Mouse (Mus musculus): ENCODE results near the gene A4galt.
A peak's percentile ranks its signal among the peaks of the same experiment; 100 is the strongest.
"Not testable (repeated sequence)": the region's sequence is repeated elsewhere in the genome, so short reads cannot be mapped to it uniquely, and the experiment has no call there.

The A4galt gene

DNA sequence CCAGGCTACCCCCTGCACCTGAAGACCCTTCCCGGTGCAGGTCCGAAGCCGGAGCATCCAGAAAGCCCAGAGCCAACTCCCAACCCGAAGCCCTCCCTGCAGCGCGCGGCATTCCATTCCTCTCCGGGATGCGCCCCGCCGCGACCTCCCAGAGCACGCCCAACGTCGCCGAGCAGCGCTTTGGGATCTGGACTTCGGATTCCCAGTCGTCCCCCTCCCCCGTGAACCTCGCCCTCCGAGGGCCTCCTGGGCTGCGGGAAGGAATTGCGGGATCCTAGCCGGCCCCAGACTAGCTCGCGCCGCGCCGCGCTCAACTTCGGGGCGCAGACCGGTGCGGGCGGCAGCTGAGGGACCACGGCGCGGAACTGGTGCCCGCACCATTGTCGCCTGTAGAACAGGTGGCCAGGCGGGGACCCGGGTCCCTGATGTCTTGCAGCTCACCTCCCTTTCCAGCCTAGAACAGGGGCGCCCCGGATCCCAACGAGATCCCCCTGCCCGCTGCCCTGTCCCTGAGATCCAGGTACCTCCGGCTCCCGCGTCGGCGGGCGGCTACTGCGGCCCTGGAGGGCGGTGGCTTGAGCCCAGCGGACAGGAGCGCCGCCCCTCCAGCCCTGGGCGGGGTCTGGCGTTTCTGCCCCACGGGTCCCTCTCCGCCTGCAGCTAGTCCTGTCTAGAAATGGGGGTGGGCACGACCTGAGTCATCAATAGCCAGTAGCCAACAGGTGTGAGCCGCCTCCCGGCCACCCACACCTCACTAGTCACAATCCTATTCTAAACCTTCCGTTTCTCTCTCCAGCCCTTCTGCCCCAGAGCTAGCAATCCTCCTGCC, at the start of gene A4galt:
TSS of gene A4galt (minus strand) at position 599 of the 829 bp plus-strand sequence.
- peak; percentile 35 for DNase-seq (ENCODE audit: low spot score)

DNA sequence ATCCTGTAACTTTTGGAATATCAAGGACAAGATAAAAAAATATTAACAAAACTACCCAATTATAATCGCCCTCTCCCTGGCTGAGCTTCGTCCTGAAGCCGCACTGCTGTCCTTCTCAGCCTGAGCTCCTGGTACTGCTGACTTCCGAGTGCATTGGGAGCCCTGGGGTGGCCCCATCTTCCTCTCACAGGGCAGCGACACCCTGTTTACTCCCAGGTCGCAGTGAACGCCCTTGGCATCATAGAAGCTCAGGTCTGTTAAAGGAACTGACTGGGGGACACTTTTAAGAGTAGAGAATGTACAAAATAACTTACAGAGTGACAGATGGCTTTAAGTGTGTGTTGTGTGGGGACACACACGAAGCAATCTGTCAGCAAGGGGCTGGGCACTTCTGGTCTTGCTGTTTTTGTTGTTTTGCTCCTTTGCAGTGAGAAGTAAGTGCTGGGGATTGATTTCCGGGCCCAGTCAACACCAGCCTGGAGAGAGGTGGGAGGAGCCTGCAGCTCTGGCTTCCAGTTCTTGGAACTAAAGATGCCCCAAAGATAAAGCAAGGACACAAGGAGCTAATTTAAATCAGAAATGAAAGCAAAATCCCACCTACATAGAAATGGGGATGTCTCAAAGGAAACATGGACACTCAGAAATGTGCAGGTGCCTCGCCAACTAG, 48.5 kb upstream of the A4galt start:
- DNase-seq (ENCODE audit: low spot score) = no peak

DNA sequence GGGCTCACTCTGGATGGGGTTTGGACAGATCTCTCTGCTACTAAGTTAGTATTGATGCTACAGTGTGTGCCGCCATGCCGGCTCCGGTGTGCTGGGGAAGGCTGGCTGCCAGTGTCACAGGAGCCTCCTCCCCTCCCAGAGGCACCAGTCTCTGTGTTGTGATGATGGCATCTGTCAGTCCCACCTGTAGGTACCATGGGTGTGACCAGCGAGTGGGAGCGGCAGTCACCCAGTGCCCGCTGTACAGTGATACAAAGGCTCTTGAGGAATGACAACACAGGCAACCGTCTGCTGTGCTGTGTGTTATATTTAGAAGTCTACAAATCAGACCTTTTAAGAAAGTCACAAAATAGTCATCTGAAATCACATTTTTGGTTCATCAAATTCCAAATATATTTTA, 47.9 kb upstream of the A4galt start:
- no peak for DNase-seq (ENCODE audit: low spot score)

DNA sequence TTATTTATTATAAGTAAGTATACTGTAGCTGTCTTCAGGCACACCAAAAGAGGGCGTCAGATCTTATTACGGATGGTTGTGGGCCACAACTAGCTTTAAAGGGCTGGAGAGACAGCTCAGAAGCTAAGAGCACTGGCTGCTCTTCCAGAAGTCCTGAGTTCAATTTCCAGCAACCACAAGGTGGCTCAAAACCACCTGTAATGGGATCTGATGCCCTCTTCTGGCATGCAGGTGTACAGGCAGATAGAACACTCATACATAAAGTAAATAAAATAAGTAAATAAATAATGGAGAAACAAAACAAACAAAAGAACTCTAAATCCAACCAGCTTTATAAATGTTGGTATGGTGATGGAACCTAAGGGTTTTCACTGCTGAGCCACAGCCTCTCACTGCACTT, 47.2 kb upstream of the A4galt start:
- DNase-seq (ENCODE audit: low spot score) = no peak

DNA sequence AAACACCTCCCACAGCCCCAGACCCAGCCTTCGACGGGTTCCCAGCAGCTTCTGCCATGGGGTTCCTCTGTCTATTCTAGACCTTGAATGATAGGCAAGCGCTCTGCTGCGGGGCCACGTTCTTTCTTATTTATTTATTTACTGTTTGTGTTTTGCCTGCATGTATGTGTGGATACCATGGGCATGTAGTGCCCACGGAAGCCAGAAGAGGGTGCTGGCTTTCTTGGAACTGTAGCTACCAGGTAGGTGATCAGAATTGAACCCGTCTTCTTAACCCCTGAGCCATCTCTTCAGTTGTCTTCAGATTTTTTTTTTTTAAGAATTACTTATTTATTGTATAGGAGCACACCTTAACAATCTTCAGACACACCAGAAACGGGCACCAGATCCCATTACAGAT, 46.7 kb upstream of the A4galt start:
- DNase-seq (ENCODE audit: low spot score) = no peak

DNA sequence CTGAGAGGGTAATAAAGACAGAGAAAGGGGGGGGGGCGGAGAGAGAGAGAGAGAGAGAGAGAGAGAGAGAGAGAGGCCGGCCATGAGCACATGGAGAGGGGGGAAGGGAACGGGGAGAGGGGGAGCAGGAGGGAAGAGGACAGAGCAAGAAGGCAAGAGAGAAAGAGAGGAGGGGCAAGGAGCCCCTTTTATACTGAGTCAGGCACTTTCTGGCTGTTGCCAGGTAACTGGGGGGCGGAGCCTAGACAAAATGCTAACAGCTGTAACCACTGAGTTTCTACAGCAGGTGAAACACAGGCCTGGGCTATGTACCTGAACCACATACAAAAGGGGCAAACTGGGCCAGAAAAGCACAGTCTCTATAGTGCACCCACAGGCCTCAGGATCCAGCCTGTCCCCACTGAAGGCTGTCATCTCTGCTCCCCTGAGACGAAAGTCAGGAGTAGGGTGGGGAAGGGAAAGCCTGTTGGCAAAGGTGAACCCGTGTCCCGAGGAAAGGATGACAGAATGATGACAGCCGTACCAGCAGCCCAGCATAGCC, 45.3 kb upstream of the A4galt start:
- no peak for DNase-seq (ENCODE audit: low spot score)

DNA sequence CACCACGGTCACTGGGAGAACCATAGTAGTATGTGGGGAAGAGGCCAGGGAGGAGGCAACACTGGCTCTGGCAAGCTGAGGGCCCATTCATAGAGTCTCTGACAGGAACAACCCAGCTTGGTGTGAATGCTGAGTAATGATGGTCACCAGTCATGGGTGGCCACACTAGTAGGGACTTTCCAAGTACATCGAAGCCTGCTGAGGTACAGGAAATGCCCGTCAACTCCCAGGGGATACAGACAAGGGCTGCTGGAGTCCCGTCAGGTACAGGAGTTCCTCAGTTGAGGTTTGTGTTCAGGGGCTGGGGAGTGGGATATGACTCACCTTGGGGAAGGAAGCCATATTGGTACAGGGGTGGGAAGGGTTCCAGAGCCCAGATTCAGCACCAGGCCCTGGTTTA, 44.5 kb upstream of the A4galt start:
- DNase-seq (ENCODE audit: low spot score) = no peak

DNA sequence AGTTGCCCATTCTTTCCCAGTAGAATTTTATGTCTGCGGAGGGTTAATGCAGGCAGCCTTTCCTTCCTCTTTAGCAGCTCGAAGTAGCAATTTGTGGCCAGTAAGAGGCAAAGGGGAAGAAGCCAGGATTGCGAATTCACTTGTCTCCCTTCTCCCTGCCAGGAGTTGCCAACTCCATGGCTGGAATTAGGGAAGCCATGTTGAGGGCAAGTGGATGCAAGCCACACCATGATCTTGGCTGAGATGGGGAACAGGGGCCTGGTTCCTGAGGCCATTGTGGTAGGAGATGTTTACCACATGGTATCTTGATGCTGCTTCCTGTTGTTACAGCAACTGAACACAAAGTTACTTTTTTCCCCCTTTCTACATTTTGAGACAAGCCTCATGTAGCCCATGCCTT, 43.4 kb upstream of the A4galt start:
- DNase-seq (ENCODE audit: low spot score) = no peak

DNA sequence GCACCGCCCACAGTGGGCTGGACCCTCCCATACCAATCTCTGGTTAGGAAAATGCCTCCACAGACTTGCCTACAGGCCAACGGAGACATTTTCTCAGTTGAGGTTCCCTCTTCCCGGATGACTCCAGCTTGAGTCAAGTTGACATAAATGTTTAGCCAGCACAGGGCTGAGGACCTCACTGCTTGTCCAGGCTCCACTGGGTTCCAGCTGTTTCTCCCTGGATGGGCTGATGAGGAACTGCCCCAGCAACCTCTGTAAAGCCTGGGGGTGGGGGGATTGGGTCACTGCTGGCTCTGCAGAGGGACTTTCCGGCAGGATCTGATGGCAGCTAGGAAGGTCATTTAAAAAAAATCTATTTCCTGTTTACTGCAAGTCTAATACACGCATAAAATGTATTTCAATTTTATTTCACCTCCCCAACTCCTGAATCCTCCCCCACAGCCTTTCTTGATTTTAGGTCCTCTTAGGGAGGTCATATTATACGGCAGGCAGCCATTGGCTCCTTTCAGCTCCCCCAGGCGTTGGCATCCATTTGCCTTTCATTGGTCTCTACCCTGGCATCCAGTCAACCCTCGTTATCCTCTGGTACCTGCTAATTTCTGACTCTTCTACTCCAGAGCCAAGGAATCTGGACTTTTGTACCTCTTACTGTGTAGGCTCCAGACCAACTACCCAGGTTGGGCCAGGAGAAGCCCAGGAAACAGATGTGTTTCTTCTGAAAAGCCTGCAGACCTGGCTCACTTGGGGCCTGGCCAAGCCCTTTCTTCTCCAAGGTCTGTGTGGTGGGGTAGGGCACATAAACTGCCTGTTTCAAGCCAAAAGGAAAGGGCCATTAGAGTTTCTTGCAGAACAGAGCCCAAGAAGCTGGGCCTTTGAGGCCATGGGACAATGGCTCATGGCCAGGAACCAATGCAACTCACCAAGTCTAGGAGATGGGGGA, 42.4 kb upstream of the A4galt start:
- DNase-seq (ENCODE audit: low spot score) = peak; percentile 40

DNA sequence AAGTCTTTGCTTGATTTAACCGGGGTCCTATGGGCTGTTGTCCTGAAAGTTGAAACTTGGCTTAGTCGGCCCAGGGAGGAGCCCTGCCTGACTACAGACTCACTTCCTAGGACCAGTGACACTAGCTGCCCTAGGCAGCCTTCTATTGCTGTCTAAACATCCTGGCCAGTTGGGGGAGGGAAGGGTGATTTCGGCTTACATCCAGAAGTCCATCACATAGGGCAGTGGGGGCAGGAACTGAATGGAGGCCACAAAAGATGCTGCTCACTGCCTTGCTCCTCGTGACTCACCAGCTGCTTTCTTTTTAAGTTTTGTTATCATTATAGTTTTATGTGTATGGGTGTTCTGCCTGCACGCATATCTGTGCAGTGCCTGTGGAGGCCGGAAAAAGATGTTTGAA, 41.6 kb upstream of the A4galt start:
- DNase-seq (ENCODE audit: low spot score) = no peak

DNA sequence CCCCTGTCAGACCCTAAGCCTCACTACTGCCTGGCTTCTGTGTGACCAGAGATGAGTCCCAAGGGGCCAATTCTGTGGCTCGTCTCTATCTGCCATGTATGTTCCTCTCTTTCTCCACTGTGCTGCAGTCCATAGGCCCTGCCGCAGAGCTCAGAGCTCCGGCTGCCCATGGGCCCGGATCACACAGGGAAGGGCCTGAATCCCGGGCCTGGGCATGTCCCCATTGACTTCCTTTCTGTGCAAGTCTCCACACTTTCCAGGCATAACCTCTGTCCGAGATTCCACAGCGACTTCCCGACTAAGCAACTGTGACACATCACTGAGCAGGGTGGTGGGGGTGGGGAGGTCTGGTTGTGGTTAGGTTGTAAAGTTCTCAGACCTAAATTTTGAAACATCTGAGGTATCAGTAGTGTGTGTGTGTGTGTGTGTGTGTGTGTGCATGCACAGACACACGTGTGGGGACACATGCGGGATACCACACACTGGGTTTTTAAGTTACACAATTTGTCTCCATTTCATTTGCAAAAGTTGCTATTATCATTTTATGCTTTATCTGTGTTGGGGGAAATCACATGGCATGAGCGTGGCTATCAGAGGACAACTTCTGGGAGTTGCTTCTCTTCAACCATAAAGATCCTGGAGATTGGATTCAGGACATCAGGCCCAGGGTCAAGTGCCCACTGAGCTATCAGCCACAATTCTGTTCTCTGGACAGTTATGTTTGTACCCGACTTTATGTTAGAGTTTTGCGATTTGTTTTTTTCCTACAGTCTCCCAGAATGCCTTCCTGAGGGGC, 40.9 kb upstream of the A4galt start:
- DNase-seq (ENCODE audit: low spot score) = no peak

DNA sequence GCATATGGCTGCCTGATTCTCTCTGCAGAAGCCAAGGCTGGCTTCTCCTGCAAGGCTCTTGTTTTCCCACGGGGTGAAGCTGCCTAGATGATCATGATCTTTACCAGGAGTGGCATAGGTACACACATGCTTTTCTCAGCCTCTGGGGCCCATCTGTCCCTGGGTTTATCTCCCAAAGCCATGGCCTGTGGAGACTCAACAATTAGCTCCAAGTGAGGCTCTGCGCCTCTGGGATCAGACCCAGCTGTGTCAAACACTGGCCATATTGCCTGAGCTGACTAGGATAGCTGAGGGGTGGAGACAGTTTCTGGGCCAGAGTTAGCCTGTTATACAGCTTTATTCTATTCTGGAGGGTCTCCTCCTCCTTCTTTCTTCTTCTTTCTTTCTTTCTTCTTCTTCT, 39.3 kb upstream of the A4galt start:
- DNase-seq (ENCODE audit: low spot score) = no peak

DNA sequence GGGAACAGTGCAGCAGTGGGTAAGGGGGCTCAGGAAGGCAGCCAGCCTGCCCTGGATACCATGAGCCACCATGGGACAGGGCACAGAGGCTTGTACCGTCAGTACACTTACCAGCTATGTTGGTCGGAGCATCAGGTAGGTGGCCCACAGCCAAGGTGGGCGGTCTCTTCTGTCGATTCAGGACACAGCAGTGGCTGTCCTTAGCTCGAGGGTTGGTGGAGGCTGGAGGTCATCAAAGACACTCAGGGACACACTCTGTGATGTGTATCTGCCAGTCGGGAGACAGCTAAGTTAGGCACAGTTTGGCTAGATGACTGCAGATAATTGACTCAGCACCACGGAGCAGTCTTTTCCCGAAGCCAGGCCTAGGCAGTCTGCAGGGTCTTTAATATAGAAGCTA, 33.3 kb upstream of the A4galt start:
- no peak for DNase-seq (ENCODE audit: low spot score)

DNA sequence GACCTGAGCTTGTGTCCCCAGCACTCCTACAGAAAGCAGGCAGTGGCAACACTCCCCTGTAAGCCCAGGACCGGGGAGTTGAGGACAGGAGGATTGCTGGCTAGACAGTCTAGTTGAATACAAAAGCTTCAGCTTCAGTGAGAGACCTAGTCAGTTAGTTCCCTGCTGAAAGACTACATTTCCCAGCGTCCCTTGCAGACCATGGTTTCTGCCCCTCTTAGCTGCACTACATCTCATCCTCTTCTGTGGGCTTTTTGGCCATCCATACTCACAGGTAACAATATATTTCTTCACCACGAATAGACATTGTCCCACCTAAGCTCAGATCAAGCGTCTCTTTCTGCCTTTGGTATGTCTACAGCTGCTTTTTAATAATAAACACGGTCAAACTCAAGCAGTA, 30.8 kb upstream of the A4galt start:
- no peak for DNase-seq (ENCODE audit: low spot score)

DNA sequence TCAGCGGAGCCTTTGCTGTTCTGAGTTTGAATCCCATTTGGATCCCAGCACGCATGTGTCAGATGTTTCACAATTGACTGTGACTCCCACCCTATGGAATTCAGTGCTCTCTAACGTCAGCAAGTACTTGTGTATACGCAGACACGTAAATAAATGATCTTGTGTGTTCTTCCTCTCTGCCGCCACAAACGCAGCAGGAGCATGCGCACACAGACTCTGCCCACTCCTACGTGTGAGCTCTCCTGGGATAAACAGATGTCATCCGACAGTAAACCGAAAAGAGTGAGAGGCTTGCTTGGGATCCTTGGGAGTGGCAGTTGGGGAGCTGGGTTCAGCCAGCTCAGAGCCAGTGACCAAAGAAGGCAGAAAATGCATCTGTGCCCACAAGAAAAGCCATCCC, 29.7 kb upstream of the A4galt start:
- no peak for DNase-seq (ENCODE audit: low spot score)

DNA sequence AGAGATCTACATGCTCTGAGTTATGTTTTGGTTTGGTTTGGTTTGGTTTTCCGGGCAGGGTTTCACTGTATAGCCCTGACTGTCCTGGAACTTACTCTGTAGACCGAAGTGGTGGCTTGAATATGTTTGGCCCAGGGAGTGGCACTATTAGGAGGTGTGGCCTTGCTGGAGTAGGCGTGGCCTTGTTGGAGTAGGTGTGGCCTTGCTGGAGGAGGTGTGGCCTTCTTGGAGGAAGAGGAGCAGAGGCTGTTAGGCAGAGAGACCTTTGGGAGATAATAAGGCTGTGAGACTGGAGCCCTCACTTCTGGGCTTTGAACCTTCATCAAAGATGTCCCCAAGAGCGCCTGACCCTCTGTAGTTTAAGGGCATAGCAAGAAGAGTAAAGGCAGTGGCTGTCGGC, 27.0 kb upstream of the A4galt start:
- DNase-seq (ENCODE audit: low spot score) = no peak

DNA sequence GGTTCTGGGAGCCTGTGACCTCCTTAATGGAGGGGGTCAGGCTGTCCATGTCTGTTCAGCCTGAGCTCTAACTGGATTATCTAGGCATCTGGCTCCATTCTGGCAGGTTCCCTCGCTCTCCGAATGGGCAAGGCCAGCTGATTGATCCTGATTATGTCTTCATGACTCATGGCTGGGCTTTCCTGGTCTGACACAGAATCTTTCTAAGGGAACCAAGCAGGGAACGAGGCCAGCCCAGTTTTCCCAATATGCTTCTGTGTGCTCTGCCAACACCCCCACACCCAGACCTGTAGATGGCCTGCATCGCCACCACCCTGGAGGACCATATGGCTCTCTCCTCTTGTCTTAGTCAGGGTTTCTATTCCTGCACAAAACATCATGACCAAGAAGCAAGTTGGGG, 25.9 kb upstream of the A4galt start:
- no peak for DNase-seq (ENCODE audit: low spot score)

DNA sequence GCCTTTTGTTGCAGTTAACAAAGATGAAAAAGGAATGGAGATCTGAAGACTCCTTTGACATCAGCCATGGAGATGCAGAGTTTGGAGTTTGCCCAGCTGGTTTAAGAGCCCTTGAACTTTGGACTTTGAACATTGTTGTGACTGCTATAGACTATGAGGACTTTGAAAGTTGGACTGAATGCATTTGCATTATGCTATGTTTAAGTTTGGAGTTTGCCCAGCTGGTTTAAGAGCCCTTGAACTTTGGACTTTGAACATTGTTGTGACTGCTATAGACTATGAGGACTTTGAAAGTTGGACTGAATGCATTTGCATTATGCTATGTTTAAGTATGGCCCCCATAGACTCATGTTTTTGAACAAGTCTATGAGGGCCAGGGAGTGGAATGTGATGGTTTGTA, 22.7 kb upstream of the A4galt start:
- DNase-seq (ENCODE audit: low spot score) = not testable (repeated sequence)

DNA sequence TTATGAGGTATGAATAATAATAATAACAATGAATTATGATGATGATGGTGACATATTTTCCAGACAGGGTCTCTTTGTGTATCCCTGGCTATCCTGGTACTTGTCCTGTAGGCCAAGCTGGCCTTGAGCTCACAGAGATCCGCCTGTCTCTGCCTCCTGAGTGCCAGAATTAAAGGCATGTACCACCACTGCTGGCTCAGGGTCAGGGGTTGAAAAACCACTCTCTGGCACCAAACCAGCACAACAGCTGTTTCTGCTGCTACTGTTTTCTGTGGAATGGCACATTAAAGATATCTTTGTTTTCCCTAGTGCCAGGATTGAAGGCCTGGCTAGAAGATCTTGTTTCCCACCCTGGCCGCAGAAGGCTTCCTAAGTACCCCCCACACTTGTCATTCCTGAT, 21.4 kb upstream of the A4galt start:
- no peak for DNase-seq (ENCODE audit: low spot score)

DNA sequence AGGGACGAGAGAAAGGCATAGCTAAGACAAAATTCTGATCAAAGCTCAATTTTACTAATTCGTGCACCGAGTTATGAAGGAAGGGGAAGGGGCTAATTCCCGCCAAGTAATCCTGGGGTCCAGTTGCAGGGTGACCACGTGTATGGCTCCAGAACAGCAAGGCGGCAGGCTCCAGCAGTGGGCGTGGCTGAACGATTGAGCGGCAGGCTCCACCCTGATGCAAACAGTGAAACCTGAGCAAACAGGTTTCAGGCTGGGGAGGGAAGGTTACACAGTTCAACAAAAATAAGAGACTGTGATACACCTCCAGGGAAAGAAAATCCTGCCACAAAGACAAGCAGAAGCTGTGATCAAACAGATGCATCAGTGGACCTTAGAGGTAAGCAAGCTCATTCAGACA, 19.6 kb upstream of the A4galt start:
- DNase-seq (ENCODE audit: low spot score) = not testable (repeated sequence)

DNA sequence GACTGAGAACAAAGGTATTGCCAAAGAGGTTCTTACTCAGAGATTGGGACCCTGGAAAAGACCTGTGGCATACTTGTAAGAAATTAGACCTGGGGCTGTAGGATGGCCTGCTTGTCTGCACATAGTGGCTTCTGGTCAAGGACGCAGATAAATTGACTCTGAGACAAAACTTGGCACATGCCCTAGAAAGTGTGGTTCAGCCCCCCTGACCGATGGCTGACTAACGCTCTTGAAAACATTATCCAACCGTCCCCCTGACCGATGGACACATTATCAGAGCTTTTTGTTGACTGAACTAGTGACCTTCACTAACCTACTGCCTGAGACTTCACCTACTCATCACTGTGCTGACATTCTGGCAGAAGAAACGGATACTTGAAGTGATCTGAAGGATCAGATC, 18.4 kb upstream of the A4galt start:
- DNase-seq (ENCODE audit: low spot score) = not testable (repeated sequence)

DNA sequence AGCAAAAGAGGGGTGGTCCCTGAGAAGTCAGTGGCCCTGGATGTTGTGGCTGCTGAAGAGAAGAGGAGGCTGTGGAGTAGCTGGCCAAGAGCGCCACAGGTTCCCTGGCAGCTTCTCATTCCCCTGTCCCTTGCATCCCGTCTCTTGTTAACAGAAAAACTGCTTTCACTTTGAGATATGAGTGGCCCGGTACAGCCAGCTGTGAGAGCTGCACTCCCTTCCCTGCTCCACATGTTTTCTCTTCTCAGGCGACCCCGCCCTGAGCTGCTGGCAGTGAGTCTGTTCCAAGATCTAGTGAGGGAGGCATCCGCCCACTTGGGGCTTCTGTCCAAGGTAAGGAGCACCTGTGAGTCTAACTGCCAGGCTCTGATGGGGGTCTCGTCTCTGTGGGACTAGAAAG, 16.9 kb upstream of the A4galt start:
- not testable (repeated sequence) for DNase-seq (ENCODE audit: low spot score)
